Mouse (Mus musculus) myocyte (in vitro differentiated cells): ENCODE measurements at regions not wholly inside any gene's neighbourhood (a gene's known extent, or its start where the extent isn't known, plus 50 kb on each side); places are given as distances from the start of the nearest gene placed in this dataset.

Experiments used
- CEBPB ChIP-seq: IDR thresholded peaks from 2 replicates; pipeline ENCODE4 v1.6.1; 2011; ENCODE audit warnings: mild to moderate bottlenecking, moderate library complexity; ENCODE audit not compliant: poor library complexity, insufficient read depth, severe bottlenecking
- E2F4 ChIP-seq: IDR thresholded peaks from one replicate; pipeline ENCODE4 v1.6.1; 2011; ENCODE audit warnings: mild to moderate bottlenecking, control low read depth, moderate library complexity; ENCODE audit not compliant: insufficient read depth
- MAX ChIP-seq: IDR thresholded peaks from one replicate; pipeline ENCODE4 v1.6.1; 2011; ENCODE audit warnings: low read depth, mild to moderate bottlenecking, control low read depth
- MYOD1 ChIP-seq, 3 experiments: IDR thresholded peaks; one replicate each; pipeline ENCODE4 v1.6.1; 2011; ENCODE audit warnings: control low read depth in 2 of 3, low read depth in 2 of 3, mild to moderate bottlenecking in 2 of 3, moderate library complexity in 1 of 3; ENCODE audit not compliant: insufficient read length in 2 of 3, control insufficient read depth in 1 of 3
- MYOG ChIP-seq, 3 experiments: IDR thresholded peaks; one replicate each; pipeline ENCODE4 v1.6.1; 2011; ENCODE audit warnings: control low read depth in 2 of 3, low read depth in 2 of 3, mild to moderate bottlenecking in 2 of 3; ENCODE audit not compliant: insufficient read length in 2 of 3, control insufficient read depth in 1 of 3, insufficient read depth in 1 of 3
- POLR2A ChIP-seq: IDR thresholded peaks from one replicate; pipeline ENCODE4 v1.6.1; 2011; ENCODE audit warnings: low read depth, mild to moderate bottlenecking, control low read depth, moderate library complexity; ENCODE audit not compliant: insufficient read length
- POLR2AphosphoS2 ChIP-seq: IDR thresholded peaks from one replicate; pipeline ENCODE4 v1.6.1; 2011; ENCODE audit warnings: low read depth, control low read depth; ENCODE audit not compliant: insufficient read length
- REST ChIP-seq: IDR thresholded peaks from one replicate; pipeline ENCODE4 v1.6.1; 2011; ENCODE audit warnings: mild to moderate bottlenecking, control low read depth, moderate library complexity; ENCODE audit not compliant: insufficient read depth, insufficient read length
- TCF12 ChIP-seq: IDR thresholded peaks from one replicate; pipeline ENCODE4 v1.6.1; 2011; ENCODE audit warnings: mild to moderate bottlenecking, control low read depth; ENCODE audit not compliant: poor library complexity, insufficient read depth, severe bottlenecking
- TCF3 ChIP-seq: IDR thresholded peaks from one replicate; pipeline ENCODE4 v1.6.1; 2011; ENCODE audit warnings: low read depth, control low read depth; ENCODE audit not compliant: insufficient read length
- USF1 ChIP-seq: IDR thresholded peaks from one replicate; pipeline ENCODE4 v1.6.1; 2011; ENCODE audit warnings: low read depth, mild to moderate bottlenecking, control low read depth, moderate library complexity

DNA sequence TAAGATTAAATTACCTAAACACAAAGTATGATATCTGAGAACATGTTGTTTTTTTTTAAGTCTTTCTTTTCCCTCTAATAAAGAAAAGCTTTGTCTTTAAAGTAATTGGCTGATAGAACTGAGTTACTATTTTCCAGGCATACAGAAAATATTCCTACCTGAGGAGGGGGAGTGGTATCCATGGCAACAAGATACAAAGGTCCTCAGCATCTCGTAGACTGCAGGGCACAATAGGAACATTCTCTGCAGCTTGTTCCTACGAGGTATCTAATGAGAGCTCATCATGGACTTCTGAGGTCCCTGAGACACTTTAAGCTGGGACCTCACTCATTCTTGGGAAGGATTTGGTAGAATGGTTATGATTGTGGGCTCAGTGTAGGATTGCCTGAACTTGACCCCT, 225.5 kb upstream of the Cdh4 start:
- TF ChIP-seq POLR2A: no peak
- no peak for TF ChIP-seq USF1
- TF ChIP-seq TCF12: no peak
- no peak for TF ChIP-seq E2F4
- TF ChIP-seq MAX: no peak
- TF ChIP-seq POLR2AphosphoS2: no peak
- no peak for TF ChIP-seq MYOG (IDR thresholded peaks at IDR 0.05; ENCODE audit: control insufficient read depth in 1 of 3, insufficient read depth in 1 of 3, insufficient read length in 2 of 3, low read depth in 2 of 3)
- TF ChIP-seq MYOD1 (IDR thresholded peaks at IDR 0.05; ENCODE audit: control insufficient read depth in 1 of 3, insufficient read length in 2 of 3, low read depth in 2 of 3): no peak
- no peak for TF ChIP-seq CEBPB
- TF ChIP-seq TCF3: no peak
- TF ChIP-seq REST: no peak
